Mouse (Mus musculus) thymus, postnatal 10 days (tissue): ENCODE data around the gene Ppp1r13b.

Experiments
- DNase-seq, 2 experiments: peaks; one replicate each; pipeline ENCODE4 v3.0.0; 2021; ENCODE audit warnings: low spot score in 2 of 2

Gene Ppp1r13b

GRCm38 (mm10) chr12:111794102-111794501 lies 113.8 kb downstream of the Ppp1r13b start:
- DNase-seq = no peak

GRCm38 (mm10) chr12:111791474-111792104 lies 116.3 kb downstream of the Ppp1r13b start:
- no peak for DNase-seq

- no peak for DNase-seq
Measured at GRCm38 (mm10) chr12:111790631-111791030, 117.3 kb downstream of the Ppp1r13b start.

GRCm38 (mm10) chr12:111790090-111790489 lies 117.8 kb downstream of the Ppp1r13b start:
- DNase-seq = no peak

GRCm38 (mm10) chr12:111787015-111787414 lies 120.9 kb downstream of the Ppp1r13b start:
- DNase-seq = no peak

- no peak for DNase-seq
Measured at GRCm38 (mm10) chr12:111785174-111785573, 122.7 kb downstream of the Ppp1r13b start.

- no peak for DNase-seq
Measured at GRCm38 (mm10) chr12:111779544-111779943, 128.4 kb downstream of the Ppp1r13b start.
